ENCODE assay signal across 17 mouse cellular contexts in genomic region chr4:107364190-107364639, GRCm38 (mm10). TPM values are rescaled to one million over a fixed set of nuclear protein-coding genes. Genes with fewer than 3 reads are reported as not detected.
DNase-seq lines count a peak whose midpoint lies in the region; ATAC-seq and TF ChIP-seq lines count a peak whose summit lies in the region.
"Had no signal": no experiment of that assay in that cellular context is flagged by ENCODE, and none has a peak within 500 bp of the region (broad histone marks: within the 10 kb centered on the region; RNA-seq: fewer than 3 reads in every experiment).

No protein-coding gene starts in this region.

- no peaks in the 10 kb centered on the region for H3K36me3 ChIP-seq in kidney, embryonic 15.5 days
- H3K36me3 ChIP-seq in CH12.LX (replicated peaks in 1 of 2; ENCODE audit: control insufficient read depth in 1 of 2, insufficient read depth in 1 of 2, low read length in 1 of 2), result peaks cover 2 to 11% of the 10 kb centered on the region in 2 experiments
- H3K36me3 ChIP-seq: midbrain, embryonic 15.5 days had no signal

- no peak overlapping the region for H3K9ac ChIP-seq in kidney, embryonic 15.5 days
- H3K9ac ChIP-seq in CH12.LX (ENCODE audit: insufficient read depth, low read depth), result no peak overlapping the region
- H3K9ac ChIP-seq: limb, embryonic 13.5 days; midbrain, embryonic 15.5 days had no signal

- in situ Hi-C loops in CH12.LX (cut with MboI; ENCODE audit: low pct_ligation_motif_present, low pct_unique_long_range_greater_than_20kb, low sequenced_read_pairs), result no loop called here

- no peak for ATAC-seq in kidney, embryonic 15.5 days (replicated peaks; ENCODE audit: low FRiP score)
- peak; percentile 78 for ATAC-seq in granulocyte monocyte progenitor cell, adult 5-6 weeks (replicated peaks; ENCODE audit: poor library complexity, severe bottlenecking)
- peak; percentile 55 for ATAC-seq in monocyte, adult 5-6 weeks (replicated peaks; ENCODE audit: insufficient number of reproducible peaks, low FRiP score, low TSS enrichment, poor library complexity, severe bottlenecking)
- no peak for ATAC-seq in frontal cortex, adult (ENCODE audit: low TSS enrichment)
- ATAC-seq: forebrain, embryonic 14.5 days; midbrain, embryonic 15.5 days had no signal

- no peak overlapping the region for H3K4me3 ChIP-seq in kidney, embryonic 15.5 days (replicated peaks)
- no peak overlapping the region for H3K4me3 ChIP-seq in CH12.LX (replicated peaks in 1 of 3; ENCODE audit: low read depth in 2 of 3, low read length in 2 of 3, poor library complexity in 1 of 3)
- H3K4me3 ChIP-seq: limb, embryonic 13.5 days; midbrain, embryonic 15.5 days had no signal

- no peak for TF ChIP-seq CTCF in CH12.LX (conservative IDR thresholded peaks at IDR 0.05 in 1 of 2, IDR thresholded peaks at IDR 0.05 in 1 of 2; ENCODE audit: low read depth in 2 of 2, low read length in 2 of 2)

- 0 out of 2 replicates have a peak overlapping the region, but pooled peaks have one; percentile 18 for H3K27ac ChIP-seq in kidney, embryonic 15.5 days
- H3K27ac ChIP-seq in CH12.LX (ENCODE audit: insufficient read depth, low read depth), result no peak overlapping the region
- H3K27ac ChIP-seq: limb, embryonic 13.5 days; midbrain, embryonic 15.5 days had no signal

- no peak overlapping the region for H3K4me2 ChIP-seq in kidney, embryonic 15.5 days
- H3K4me2 ChIP-seq in CH12.LX (ENCODE audit: insufficient read depth, low read depth, poor library complexity, severe bottlenecking), result no peak overlapping the region
- H3K4me2 ChIP-seq: limb, embryonic 13.5 days; midbrain, embryonic 15.5 days had no signal

- peaks cover 14% of the 10 kb centered on the region for H3K79me2 ChIP-seq in CH12.LX (replicated peaks; ENCODE audit: control insufficient read depth, extremely low read depth, insufficient read depth, poor library complexity, severe bottlenecking)

- 84% methylated on average over 5 of the region's 5 CpGs for WGBS in kidney, embryonic 15.5 days

- H3K9me3 ChIP-seq in kidney, embryonic 15.5 days (replicated peaks), result no peaks in the 10 kb centered on the region
- H3K9me3 ChIP-seq in CH12.LX (replicated peaks; ENCODE audit: low read length), result no peaks in the 10 kb centered on the region
- H3K9me3 ChIP-seq: limb, embryonic 13.5 days; midbrain, embryonic 15.5 days had no signal

- TF ChIP-seq EP300 in CH12.LX (IDR thresholded peaks at IDR 0.05; ENCODE audit: low read length), result 0 out of 2 replicates have a peak, but pooled peaks have one; percentile 12

- H3K27me3 ChIP-seq in kidney, embryonic 15.5 days, result no peaks in the 10 kb centered on the region
- no peaks in the 10 kb centered on the region for H3K27me3 ChIP-seq in CH12.LX (replicated peaks)
- H3K27me3 ChIP-seq: limb, embryonic 13.5 days; midbrain, embryonic 15.5 days had no signal

- dilution Hi-C loops in CH12.LX (cut with MboI; ENCODE audit: extremely low pct_ligation_motif_present, extremely low pct_unique_long_range_greater_than_20kb, low sequenced_read_pairs), result no loop called here

- DNase-seq in kidney, postnatal 36 days, result no peak
- DNase-seq in CH12.LX (ENCODE audit: extremely low read depth), result no peak
- DNase-seq in MN1 (ENCODE audit: low spot score), result no peak
- no peak for DNase-seq in B cell, adult 2 months
- DNase-seq: heart, adult 11 months; kidney, adult 18-20 months; layer of hippocampus, adult 9-11 months; spleen, adult 18-20 months had no signal

- TF ChIP-seq POLR2A in CH12.LX (IDR thresholded peaks at IDR 0.05; ENCODE audit: low read depth, low read length), result no peak

- no peak for TF ChIP-seq RAD21 in CH12.LX (IDR thresholded peaks at IDR 0.05; ENCODE audit: low read depth, low read length)

- H3K4me1 ChIP-seq in kidney, embryonic 15.5 days, result peaks cover 21% of the 10 kb centered on the region; the same call in 1 of the 2 replicates
- peaks cover 7 to 32% of the 10 kb centered on the region in 2 experiments for H3K4me1 ChIP-seq in CH12.LX (ENCODE audit: control insufficient read depth in 1 of 2, insufficient read depth in 2 of 2)

TF ChIP-seq in CH12.LX, 34 proteins besides CTCF, POLR2A, EP300 and RAD21:
- TF ChIP-seq JUND (conservative IDR thresholded peaks at IDR 0.05; ENCODE audit: low read depth, low read length) (no peak), USF2 (conservative IDR thresholded peaks at IDR 0.05; ENCODE audit: low read depth, low read length) (no peak), PAX5 (IDR thresholded peaks at IDR 0.05; ENCODE audit: low read length) (no peak), ZC3H11A (IDR thresholded peaks at IDR 0.05; ENCODE audit: low read depth, low read length) (no peak), KAT2A (IDR thresholded peaks at IDR 0.05; ENCODE audit: insufficient replicate concordance, low read length) (no peak), SMC3 (IDR thresholded peaks at IDR 0.05; ENCODE audit: low read depth, low read length) (no peak), MAX (IDR thresholded peaks at IDR 0.05; ENCODE audit: low read length) (no peak), JUN (IDR thresholded peaks at IDR 0.05; ENCODE audit: insufficient read depth, low read depth, low read length) (no peak), TCF12 (IDR thresholded peaks at IDR 0.05; ENCODE audit: low read depth, low read length) (no peak), SIN3A (IDR thresholded peaks at IDR 0.05; ENCODE audit: low read length) (no peak), MAZ (IDR thresholded peaks at IDR 0.05; ENCODE audit: low read depth, low read length) (no peak), USF1 (IDR thresholded peaks at IDR 0.05; ENCODE audit: low read depth, low read length) (no peak), ELF1 (IDR thresholded peaks at IDR 0.05; ENCODE audit: low read depth, low read length) (no peak), UBTF (IDR thresholded peaks at IDR 0.05; ENCODE audit: low read depth, low read length) (no peak)

RNA-seq across cellular contexts. Expression of gene Ndc1, which starts 3.4 kb away (rescaled TPM):
- 37.5 and 38.1 TPM in 2 replicates for polyA plus RNA-seq in kidney, embryonic 15.5 days (2015; fragmentation: Nextera tagmentation; extraction: Ambion mirVana)
- total RNA-seq in CH12.LX (2012; rRNA removed) (48.1 and 49.1 TPM in 2 replicates), CH12.LX (2014; rRNA removed) (86.5 and 92.8 TPM in 2 replicates)
- 69.6 and 71.3 TPM in 2 replicates for polyA plus RNA-seq in CH12.LX (2012; ENCODE audit: insufficient read length, low read depth)
- total RNA-seq in granulocyte monocyte progenitor cell, adult 5-6 weeks (2014; fragmentation: Nextera tagmentation), result 43.5 and 56.0 TPM in 2 replicates
- 96.2 and 181 TPM in 2 replicates for total RNA-seq in granulocyte monocyte progenitor cell, adult 5-6 weeks (2017)
- total RNA-seq in monocyte, adult 5-6 weeks (2017), result 3.7 to 6.6 TPM (median 4.9 TPM) in 3 replicates

RNA-seq across cellular contexts. Expression of gene Yipf1, which starts 50.1 kb away (rescaled TPM):
- polyA plus RNA-seq in kidney, embryonic 15.5 days (2015; fragmentation: Nextera tagmentation; extraction: Ambion mirVana), result 51.6 and 54.7 TPM in 2 replicates
- total RNA-seq in CH12.LX (2012; rRNA removed), result 47.2 and 49.4 TPM in 2 replicates
- 60.5 and 61.0 TPM in 2 replicates for total RNA-seq in CH12.LX (2014; rRNA removed)
- 47.2 and 52.8 TPM in 2 replicates for polyA plus RNA-seq in CH12.LX (2012; ENCODE audit: insufficient read length, low read depth)
- total RNA-seq in granulocyte monocyte progenitor cell, adult 5-6 weeks (2014; fragmentation: Nextera tagmentation), result 44.1 and 53.5 TPM in 2 replicates
- total RNA-seq in granulocyte monocyte progenitor cell, adult 5-6 weeks (2017), result 32.0 and 38.8 TPM in 2 replicates
- 34.3 to 53.2 TPM (median 48.5 TPM) in 3 replicates for total RNA-seq in monocyte, adult 5-6 weeks (2017)

RNA-seq across cellular contexts. Expression of gene Dio1, which starts 57.2 kb away (rescaled TPM):
- 0.21 and 0.32 TPM in 2 replicates for polyA plus RNA-seq in kidney, embryonic 15.5 days (2015; fragmentation: Nextera tagmentation; extraction: Ambion mirVana)
- total RNA-seq in CH12.LX (2012; rRNA removed), result 0.25 and 0.38 TPM in 2 replicates
- 1.3 and 1.7 TPM in 2 replicates for total RNA-seq in CH12.LX (2014; rRNA removed)
- polyA plus RNA-seq in CH12.LX (2012; ENCODE audit: insufficient read length, low read depth), result 0.23 and 0.67 TPM in 2 replicates
- total RNA-seq in granulocyte monocyte progenitor cell, adult 5-6 weeks (2014; fragmentation: Nextera tagmentation), result not detected in 2 replicates
- total RNA-seq in granulocyte monocyte progenitor cell, adult 5-6 weeks (2017), result not detected in 2 replicates
- not detected in 3 replicates for total RNA-seq in monocyte, adult 5-6 weeks (2017)
- polyA plus RNA-seq: embryonic facial prominence, embryonic 11.5 days; forebrain, embryonic 14.5 days; hindbrain, embryonic 11.5 days; limb, embryonic 13.5 days; midbrain, embryonic 15.5 days had no signal

Comparison
In these comparisons a context has a peak if more than half of its experiments do, and no peak if none do; other contexts are left out.
1. ATAC-seq: peak in granulocyte monocyte progenitor cell, adult 5-6 weeks (single experiment) and monocyte, adult 5-6 weeks (single experiment); none in kidney, embryonic 15.5 days (single experiment) and frontal cortex, adult (single experiment).